Mouse (Mus musculus) right cerebral cortex, adult 18-20 months (tissue): ENCODE measurements around the gene Gm20388.
A peak's percentile ranks its signal among the peaks of the same experiment; 100 is the strongest.
"Not testable (repeated sequence)": the region's sequence is repeated elsewhere in the genome, so short reads cannot be mapped to it uniquely, and the experiment has no call there.

Experiments
- DNase-seq: peaks from one replicate; pipeline ENCODE4 v3.0.0; 2022; ENCODE audit warnings: mixed read lengths

The Gm20388 gene

DNA sequence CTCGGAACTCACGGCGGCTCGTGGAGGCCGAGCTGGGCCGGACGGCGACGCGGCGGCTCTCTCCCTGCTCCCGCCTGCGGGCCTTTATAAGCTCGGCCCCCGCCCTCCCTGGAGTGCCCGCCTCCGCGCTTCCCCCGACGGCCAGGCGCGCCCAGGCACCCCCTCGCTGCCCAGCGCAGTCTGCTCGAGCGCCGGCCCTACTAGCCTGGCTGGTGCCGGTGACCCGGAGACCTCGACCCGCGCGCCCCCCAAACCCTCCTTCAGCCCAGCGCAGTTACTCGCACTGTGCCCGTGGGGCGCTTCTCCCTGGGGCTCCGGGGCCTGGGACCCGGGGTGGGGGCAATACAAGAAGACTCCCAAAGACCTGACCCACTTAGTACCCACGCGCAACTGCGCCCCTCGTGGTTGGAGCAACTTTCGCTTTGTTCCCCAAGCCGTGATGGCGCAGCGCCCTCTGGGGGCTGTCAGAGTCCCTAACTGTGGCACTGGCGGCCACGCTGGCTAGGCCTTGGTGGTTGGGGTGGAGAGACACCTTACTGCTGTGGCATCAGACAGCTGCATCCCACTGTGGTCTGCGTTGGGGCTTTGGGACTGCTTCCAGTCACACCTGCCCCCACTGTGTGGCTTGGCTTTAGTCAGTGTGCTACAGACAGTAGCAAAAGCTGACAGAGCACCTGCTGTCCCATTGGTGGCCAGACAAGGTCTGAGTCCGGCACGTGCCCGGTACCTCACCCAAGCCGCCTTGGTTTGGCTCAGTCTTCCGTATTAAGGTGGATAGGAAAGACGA lies 2640.8 kb downstream of the Gm20388 start, which contains the start of gene Piezo1:
Gene Piezo1, minus strand, starts transcription at position 65 of the 787 bp plus-strand sequence.
- peak; percentile 73 for DNase-seq

DNA sequence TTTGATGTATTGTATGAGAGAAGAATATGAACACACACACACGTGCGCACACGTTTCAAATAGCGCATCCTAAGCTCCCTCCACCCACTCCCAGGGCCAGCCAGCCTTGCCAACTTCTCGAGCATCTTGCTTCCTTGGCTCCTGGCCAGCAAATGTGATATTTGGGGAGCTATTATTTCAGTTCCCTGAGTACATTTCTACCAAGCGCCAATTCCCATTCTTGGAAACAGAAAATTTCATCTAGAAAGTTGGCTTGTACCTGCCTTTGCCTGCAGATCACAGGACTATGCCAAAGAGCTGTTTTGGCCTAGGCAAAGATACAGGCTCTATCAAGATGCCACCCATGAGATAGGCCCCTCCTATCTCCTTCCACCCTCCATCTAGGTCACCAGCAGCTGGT lies 2644.1 kb downstream of the Gm20388 start:
- DNase-seq = peak; percentile 77

GRCm38 (mm10) chr8:122556030-122557009 lies 2645.7 kb downstream of the Gm20388 start:
- DNase-seq = no peak

GRCm38 (mm10) chr8:122557248-122558038 lies 2646.8 kb downstream of the Gm20388 start:
- no peak for DNase-seq

GRCm38 (mm10) chr8:122558671-122559349 lies 2648.2 kb downstream of the Gm20388 start:
- no peak for DNase-seq

DNA sequence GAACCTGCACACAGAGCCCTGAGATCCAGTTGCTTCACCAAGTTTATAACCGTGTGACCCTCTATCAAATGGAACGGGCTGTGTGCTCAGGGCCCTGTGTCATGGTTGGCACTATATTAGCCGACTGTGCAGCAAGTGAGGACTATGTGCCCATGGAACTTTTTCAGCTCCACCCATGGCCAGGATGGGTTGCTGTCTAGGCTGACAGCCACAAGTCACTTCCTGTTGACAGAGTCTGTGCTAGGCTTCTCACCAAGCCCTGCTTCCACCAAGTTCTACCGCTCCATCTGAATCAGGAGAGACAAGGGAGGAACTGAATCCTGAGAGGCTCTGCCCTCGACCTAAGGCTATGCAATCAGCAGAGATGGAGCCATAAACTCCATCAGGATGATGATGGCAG lies 2650.6 kb downstream of the Gm20388 start:
- DNase-seq = no peak

- DNase-seq = no peak
These were observed 2654.0 kb downstream of the Gm20388 start for GRCm38 (mm10) chr8:122564363-122565352.

- no peak for DNase-seq
These were observed 2656.1 kb downstream of the Gm20388 start for GRCm38 (mm10) chr8:122566766-122567165.

GRCm38 (mm10) chr8:122567361-122568108 lies 2656.9 kb downstream of the Gm20388 start, which contains the start of gene Cdt1:
Gene Cdt1 (plus strand): TSS chr8:122568015.
- DNase-seq = peak; percentile 96

DNA sequence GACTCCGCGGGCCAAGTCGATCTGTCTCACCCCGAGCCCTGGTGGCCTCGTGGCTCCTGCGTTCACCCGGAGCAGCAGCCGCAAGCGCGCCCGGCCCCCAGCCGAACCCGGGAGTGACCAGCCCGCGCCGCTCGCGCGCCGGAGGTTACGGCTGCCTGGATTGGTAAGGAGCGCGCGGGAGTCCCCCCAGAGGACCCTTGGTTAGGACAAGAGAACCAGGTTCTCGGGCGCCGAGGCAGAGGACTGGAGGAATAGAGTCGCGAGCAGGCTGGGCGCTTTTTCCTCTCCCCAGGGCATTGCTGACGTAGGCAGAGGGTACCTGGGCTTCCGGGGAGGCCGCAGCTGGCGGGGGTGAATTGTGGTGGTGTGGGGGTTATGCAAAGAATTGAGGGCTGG lies 2657.5 kb downstream of the Gm20388 start:
- DNase-seq = no peak

DNA sequence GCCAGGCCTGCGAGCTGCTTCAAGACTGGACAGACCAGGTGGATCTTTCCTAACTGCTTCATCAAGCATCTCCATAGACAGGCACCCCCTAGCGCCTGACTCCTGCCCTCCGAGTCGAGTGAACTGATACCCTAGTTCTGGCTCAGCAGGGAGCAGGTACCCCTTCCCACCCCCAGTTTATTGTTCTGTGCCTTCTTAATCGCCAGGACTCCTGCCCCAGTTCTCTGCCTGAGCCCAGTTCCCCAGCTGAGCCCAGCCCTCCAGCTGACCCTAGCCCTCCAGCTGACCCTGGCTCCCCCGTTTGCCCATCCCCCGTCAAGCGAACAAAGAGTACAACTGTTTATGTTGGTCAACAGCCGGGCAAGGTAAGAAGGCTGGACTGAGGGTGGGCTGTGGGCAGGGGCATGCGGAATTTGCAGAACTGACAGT lies 2658.3 kb downstream of the Gm20388 start:
- no peak for DNase-seq

- no peak for DNase-seq
These were observed 2658.7 kb downstream of the Gm20388 start for GRCm38 (mm10) chr8:122569329-122569728.

- no peak for DNase-seq
These were observed 2659.4 kb downstream of the Gm20388 start for GRCm38 (mm10) chr8:122569996-122570395.

- no peak for DNase-seq
These were observed 2660.5 kb downstream of the Gm20388 start for GRCm38 (mm10) chr8:122571153-122571552.

GRCm38 (mm10) chr8:122571750-122572267 lies 2661.2 kb downstream of the Gm20388 start:
- no peak for DNase-seq

DNA sequence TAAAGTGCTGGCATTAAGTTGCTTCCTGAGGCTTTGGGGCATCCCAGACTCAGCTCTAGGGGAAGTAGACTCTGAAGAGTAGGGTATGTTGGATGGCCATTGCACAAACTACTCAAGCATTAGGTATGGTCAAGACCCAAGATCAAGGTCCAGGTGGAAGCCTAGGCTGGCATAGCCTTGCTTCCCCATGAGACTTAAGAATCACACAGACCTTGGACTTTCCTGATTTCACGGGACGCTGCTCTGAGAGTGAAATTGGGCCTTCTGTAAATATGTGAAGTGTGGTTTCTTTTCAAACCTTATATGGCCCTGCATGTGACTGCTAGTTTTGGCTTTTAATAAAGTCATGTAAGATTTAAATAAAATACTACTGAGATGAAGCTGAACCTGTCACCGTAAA lies 2662.1 kb downstream of the Gm20388 start:
- DNase-seq = no peak

GRCm38 (mm10) chr8:122573176-122573575 lies 2662.5 kb downstream of the Gm20388 start:
- not testable (repeated sequence) for DNase-seq

- no peak for DNase-seq
These were observed 2662.9 kb downstream of the Gm20388 start for GRCm38 (mm10) chr8:122573577-122573976.

- no peak for DNase-seq
These were observed 2663.6 kb downstream of the Gm20388 start for GRCm38 (mm10) chr8:122574264-122574663.
